Mouse (Mus musculus): ENCODE data around the gene Fam124a.
A peak's percentile ranks its signal among the peaks of the same experiment; 100 is the strongest.
"Not testable (repeated sequence)": the region's sequence is repeated elsewhere in the genome, so short reads cannot be mapped to it uniquely, and the experiment has no call there.

Fam124a gene

GRCm38 (mm10) chr14:62555309-62555829 is at the start of gene Fam124a:
Fam124a (plus strand) TSS chr14:62555737.
- DNase-seq (ENCODE audit: inconsistent age in 2 of 2, low spot score in 1 of 2), result peak; percentile 67 to 85

DNA sequence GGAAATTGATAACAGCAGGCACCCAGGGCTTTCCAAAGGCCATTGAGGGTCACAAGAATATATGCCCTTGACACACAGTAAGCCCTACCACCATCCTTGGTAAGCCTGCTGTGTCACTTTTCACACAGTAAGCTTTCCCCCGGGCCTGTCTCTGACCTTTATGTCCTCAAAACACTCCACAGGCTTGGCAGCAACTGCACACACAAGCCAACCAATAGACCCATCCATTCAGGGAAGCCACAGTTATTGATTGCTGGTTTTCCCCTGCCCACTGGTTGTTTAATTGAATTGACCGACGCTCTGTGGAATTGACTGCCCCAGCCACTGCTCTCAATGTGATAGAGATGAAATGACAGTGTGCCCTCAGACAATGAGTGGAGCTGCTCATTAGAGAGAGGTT is 49.3 kb upstream of the Fam124a start:
- DNase-seq (ENCODE audit: inconsistent age in 2 of 2, low spot score in 1 of 2), result no peak

DNA sequence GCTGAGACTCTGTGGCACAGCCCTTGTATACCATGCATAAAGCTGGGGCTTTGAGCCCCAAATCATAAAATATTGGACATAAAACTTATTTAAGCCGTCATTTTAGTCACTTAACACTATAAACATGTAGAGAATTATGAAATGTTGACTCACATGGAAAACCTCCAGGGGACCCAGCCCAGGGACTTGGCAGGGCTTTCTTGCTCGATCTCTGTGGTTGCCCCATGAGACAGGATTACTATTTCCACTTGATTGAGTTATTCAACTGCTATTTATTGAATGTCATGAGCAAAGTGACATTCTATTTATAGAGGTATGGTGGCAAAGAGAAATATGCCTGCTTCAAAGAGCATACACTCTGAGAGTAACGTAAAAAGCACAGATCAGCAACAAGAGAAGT is 46.2 kb upstream of the Fam124a start:
- peak in 1 of 2 experiments; percentile 44 for DNase-seq (ENCODE audit: inconsistent age in 2 of 2, low spot score in 1 of 2)

DNA sequence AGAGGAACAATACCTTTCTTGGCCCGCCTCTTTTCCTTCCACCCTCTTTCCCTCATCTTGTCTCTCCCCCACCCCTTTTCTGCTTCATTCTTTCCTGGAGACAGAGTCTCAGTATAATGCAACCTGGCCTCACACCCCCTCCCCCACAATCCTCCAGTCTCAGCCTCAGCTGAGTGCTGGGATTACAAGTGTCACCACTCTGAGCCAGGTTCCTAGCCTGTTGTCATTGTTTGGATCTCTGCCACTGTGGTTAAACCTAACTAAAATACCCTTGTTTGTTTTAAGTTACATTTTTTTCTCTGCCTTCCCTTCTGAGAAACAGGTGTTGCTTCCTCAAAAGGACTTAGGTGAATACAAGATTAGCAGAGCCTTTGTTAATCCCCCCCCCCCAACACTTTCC is 42.7 kb upstream of the Fam124a start:
- DNase-seq (ENCODE audit: inconsistent age in 2 of 2, low spot score in 1 of 2), result no peak

GRCm38 (mm10) chr14:62530951-62531350 is 24.6 kb upstream of the Fam124a start:
- no peak for DNase-seq (ENCODE audit: inconsistent age in 2 of 2, low spot score in 1 of 2)

GRCm38 (mm10) chr14:62536127-62536526 is 19.4 kb upstream of the Fam124a start:
- DNase-seq (ENCODE audit: inconsistent age in 2 of 2, low spot score in 1 of 2), result no peak

DNA sequence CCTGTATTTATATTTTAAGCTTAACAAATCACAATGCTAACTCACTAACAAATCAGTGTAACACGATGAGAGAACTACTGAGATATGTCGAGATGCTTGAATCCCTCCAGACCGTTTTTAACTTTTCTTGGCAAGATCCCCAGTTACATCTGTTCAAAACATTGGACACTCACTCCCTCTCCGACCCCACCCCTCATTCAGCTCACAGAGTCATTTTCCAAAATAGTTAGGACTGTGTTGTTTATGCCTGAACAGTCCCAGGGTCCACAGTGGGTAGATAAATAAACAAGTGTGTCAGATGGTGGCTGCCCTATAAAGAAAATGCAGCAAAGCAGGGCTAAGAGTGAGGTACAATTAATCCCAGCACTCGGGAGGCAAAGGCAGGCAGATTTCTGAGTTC is 18.5 kb upstream of the Fam124a start:
- DNase-seq (ENCODE audit: inconsistent age in 2 of 2, low spot score in 1 of 2), result no peak

- DNase-seq (ENCODE audit: inconsistent age in 2 of 2, low spot score in 1 of 2), result no peak
These were observed 15.7 kb upstream of the Fam124a start for GRCm38 (mm10) chr14:62539834-62540233.

- DNase-seq (ENCODE audit: inconsistent age in 2 of 2, low spot score in 1 of 2), result peak in 1 of 2 experiments; percentile 53
These were observed 13.8 kb upstream of the Fam124a start for GRCm38 (mm10) chr14:62541751-62542150.

GRCm38 (mm10) chr14:62546296-62546695 is 9.2 kb upstream of the Fam124a start:
- no peak for DNase-seq (ENCODE audit: inconsistent age in 2 of 2, low spot score in 1 of 2)

- no peak for DNase-seq (ENCODE audit: inconsistent age in 2 of 2, low spot score in 1 of 2)
These were observed 8.8 kb upstream of the Fam124a start for GRCm38 (mm10) chr14:62546746-62547145.

- DNase-seq (ENCODE audit: inconsistent age in 2 of 2, low spot score in 1 of 2), result peak in 1 of 2 experiments; percentile 33
These were observed 5.4 kb upstream of the Fam124a start for GRCm38 (mm10) chr14:62550121-62550520.

DNA sequence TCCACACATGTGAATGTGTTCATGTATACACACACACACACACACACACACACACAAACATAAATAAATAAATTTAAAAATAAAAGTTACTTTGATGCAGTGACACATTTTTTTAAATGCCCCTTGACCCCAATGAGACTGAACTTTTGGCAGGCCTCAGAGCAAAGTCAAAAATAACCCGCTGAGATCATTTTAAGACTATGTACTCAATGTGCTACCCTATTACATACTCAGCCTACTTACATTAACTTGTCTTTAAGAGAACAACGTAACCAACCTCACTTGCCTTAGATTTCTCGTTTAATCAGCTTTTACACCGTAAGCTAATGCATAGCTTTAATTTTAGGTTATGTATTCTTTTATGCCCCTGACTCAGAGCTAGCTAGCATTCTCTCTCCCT is 2.8 kb upstream of the Fam124a start:
- no peak for DNase-seq (ENCODE audit: inconsistent age in 2 of 2, low spot score in 1 of 2)

GRCm38 (mm10) chr14:62553786-62554185 is 1.8 kb upstream of the Fam124a start:
- DNase-seq (ENCODE audit: inconsistent age in 2 of 2, low spot score in 1 of 2), result no peak

DNA sequence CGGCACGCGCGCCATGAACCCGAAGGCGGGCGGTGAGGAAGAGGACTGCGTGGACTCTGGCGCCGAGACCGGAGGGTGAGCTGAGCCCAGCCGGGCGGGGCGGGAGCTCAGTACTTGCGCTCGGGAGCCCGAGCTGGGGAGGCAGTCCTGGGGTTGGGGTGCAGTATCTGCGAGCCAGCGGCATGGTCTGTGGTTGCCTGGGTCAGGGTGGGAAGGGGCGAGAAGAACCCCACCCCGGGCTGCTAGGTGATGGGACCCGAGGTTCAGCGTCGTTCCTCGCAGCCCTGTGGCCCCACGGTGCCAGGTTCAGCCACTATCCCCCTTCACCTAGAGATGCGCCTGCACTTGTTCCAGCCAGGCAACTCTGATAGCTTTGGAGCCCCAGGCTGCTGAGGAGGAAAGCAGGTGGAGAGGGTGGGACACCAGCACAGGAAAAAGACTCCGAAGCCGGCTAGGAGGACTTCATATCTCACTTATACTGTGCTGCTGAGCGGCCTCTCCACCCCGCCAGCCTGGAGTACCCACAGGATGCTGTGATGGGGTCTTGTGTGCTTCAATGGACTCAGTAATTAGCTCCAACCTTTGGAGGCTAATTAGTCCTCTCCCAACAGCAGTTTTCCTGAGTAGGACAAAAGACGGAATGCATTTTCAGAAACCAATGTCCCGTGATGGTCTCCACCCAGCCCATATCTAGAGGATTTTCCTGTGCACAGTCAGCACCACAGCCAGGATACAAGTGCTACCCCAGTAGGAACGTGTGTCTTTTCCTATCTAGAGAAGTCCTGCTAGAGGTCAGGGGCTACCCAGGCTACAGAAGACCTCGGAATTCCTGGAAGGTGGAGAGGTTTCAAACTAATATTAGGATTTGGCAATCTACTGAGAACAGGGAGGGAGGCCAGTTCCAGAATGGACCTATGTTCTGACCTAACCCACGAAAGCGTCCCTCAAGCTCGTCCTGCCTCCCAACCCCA is 588 bp downstream of the Fam124a start:
- DNase-seq (ENCODE audit: inconsistent age in 2 of 2, low spot score in 1 of 2), result no peak

DNA sequence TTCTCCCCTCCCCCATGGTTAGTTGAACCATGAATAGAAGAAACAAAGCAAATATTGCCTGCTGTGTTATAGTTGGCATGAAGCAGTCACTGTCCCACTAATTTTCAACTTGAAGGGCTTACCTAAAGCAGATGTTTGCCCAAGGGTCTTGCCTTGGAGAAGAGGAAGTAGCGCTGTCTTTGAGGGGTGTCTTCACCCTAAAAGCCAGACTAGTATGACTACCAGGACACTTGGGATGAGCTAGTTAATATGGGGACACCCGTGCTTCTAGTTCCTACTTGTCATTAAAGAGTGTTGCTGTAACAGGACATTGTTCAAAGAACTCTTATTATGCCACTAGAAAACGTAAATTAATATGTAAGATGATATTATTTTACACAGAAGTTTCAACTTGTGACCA is 1.6 kb downstream of the Fam124a start:
- no peak for DNase-seq (ENCODE audit: inconsistent age in 2 of 2, low spot score in 1 of 2)

GRCm38 (mm10) chr14:62561875-62562748 is 6.6 kb downstream of the Fam124a start:
- DNase-seq (ENCODE audit: inconsistent age in 2 of 2, low spot score in 1 of 2), result no peak

DNA sequence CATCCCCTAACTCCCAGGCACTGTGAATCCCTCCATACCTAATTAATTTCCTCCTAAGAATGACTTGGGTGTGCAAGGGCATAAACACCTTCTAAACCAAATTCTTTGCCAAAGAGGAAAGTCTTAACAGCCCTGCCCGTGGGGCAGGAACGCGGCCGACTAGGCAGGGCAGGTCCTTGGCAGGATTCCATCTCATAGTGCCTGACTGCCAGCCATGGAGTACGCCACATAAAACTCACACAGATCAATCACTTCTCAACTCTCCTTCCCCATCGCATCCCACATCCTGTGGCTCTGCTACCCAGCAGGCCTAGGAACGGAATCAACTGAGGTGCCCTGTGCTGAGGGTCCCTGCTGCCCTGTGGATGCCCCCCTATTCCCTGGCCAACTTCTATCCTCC is 8.1 kb downstream of the Fam124a start:
- peak in 1 of 2 experiments; percentile 30 for DNase-seq (ENCODE audit: inconsistent age in 2 of 2, low spot score in 1 of 2)

- DNase-seq (ENCODE audit: inconsistent age in 2 of 2, low spot score in 1 of 2), result not testable (repeated sequence)
These were observed 11.3 kb downstream of the Fam124a start, which contains the start of gene Gm4131 for GRCm38 (mm10) chr14:62566821-62567220. Gm4131 (minus strand) TSS chr14:62566921.

DNA sequence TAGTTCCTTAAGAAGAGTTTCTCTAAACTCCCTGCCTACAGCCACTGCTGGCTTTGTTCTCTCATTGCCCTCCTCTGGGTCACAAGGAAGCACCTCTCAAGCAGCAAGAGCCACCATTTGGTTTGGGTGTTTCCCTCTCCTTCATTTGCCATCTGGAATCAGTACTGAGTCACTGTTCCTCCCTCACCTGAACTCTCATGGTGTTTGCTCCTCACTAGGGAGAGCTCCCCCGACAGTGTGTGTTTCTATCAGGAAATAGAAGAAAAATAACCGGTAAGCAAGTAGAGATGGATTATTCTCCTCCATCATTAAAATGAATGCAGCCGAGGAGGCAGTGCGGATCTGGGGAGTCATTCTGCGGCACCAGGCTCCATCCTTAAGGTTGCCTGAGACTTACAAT is 13.9 kb downstream of the Fam124a start:
- DNase-seq (ENCODE audit: inconsistent age in 2 of 2, low spot score in 1 of 2), result no peak

DNA sequence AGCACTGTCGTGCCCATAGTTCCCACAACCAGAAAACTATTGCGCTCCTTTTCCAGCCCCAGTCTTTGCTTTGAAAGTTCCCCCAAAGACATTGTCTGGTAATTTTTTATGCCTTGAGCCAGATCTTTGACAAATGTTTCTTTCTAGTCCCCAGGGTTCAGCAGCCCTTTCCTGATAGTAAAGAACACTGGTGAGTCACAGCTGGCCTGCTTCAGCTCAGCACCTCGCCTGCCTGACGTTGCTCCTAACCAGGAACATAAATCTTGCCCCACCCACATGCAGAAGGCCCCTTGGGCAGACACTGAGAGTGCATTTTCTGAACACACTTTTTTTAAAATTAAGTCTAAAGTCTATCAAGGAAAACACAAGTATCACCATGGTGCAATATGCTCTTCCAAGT is 14.8 kb downstream of the Fam124a start:
- peak; percentile 47 to 52 for DNase-seq (ENCODE audit: inconsistent age in 2 of 2, low spot score in 1 of 2)
